Mouse (Mus musculus) brain, embryonic 14.5 days (tissue): ENCODE measurements at regions not wholly inside any gene's neighbourhood (a gene's known extent, or its start where the extent isn't known, plus 50 kb on each side); places are given as distances from the start of the nearest gene placed in this dataset.

Experiments used
- DNase-seq: peaks from one replicate; pipeline ENCODE4 v3.0.0-alpha.2; 2011; ENCODE audit warnings: low read depth
- CTCF ChIP-seq: fragments of 200-500 bp; IDR thresholded peaks from 2 replicates; pipeline ENCODE4 v1.5.1; 2012; ENCODE audit warnings: inconsistent platforms, mild to moderate bottlenecking, moderate library complexity, borderline replicate concordance; ENCODE audit not compliant: insufficient read depth, insufficient read length; ENCODE audit errors: extremely low read depth
- POLR2A ChIP-seq: fragments of 200-500 bp; IDR thresholded peaks from 2 replicates; pipeline ENCODE4 v1.6.1; 2012; ENCODE audit warnings: mild to moderate bottlenecking, inconsistent platforms, borderline replicate concordance; ENCODE audit not compliant: poor library complexity, insufficient read depth, insufficient read length, severe bottlenecking; ENCODE audit errors: extremely low read depth

DNA sequence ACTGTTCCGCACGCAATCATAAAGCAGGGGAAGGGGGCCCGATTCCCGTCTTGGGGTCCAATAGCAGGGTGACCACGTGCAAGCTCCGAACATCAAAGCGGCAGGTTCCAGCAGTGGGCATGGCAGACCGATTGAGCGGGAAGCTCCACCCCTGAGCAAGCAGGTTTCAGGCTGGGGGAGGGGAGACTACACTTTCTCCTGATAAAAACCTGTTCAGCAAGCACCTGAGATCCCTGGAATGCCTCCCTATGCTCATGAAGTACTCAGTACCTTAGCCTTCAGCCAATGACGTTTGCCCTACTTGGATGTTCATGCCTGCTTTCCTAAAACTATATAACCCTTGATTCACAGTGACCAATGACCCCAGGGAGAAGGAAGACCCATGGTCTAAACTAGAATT is 83.7 kb upstream of the Rorb start:
- no peak for TF ChIP-seq POLR2A
- no peak for TF ChIP-seq CTCF
- no peak for DNase-seq

DNA sequence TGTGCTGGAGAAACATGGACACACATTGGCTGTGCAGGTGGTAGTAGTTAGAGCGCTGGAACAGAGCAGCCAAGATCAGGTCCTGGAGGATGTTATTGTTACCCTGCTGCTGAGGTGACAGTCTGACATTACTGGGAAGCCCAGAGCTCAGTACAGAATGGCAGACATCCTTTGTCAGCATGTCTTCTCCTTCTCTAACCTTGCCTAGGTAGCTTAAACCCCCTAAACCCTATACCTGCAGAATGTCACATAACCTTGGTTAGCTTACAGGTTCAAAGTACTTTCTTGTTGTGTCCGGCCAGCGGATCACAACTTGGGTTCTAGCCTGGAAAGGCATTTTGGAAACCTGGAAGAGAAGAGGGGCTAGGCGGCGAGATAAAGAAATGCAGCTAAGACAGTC is 83.3 kb upstream of the Rorb start:
- TF ChIP-seq CTCF (no peak), POLR2A (no peak)
- DNase-seq: no peak

GRCm38 (mm10) chr19:19172767-19173166 is 61.8 kb upstream of the Rorb start:
- peak; percentile 51 for DNase-seq
- TF ChIP-seq CTCF (no peak), POLR2A (no peak)

DNA sequence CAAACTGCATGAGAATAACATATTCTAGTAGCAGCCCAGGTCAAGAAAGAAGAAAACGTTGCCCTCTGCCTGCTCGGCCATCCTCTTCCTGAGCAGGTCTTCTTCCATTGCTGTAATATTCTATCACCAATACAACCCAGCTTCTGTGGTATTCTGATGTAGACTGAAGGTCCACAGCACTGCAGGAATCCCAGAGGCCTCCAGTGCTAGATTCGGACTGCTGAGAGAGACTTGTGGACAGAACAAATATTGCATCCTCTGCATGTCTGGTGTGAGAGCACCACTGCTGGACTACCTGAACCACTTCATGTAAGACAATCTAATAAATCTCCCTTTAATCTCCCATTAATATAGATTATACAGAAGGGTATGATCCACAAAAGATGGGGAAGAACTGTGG is 59.8 kb upstream of the Rorb start:
- no peak for DNase-seq

More for the DNA sequence above, 59.8 kb upstream of the Rorb start:
- TF ChIP-seq CTCF (no peak), POLR2A (no peak)
